Mouse (Mus musculus): ENCODE results near the gene Slc36a4.

- TF ChIP-seq POLR2A (IDR thresholded peaks at IDR 0.05; ENCODE audit: low read depth, low read length): no peak
- TF ChIP-seq CTCF (IDR thresholded peaks at IDR 0.05; ENCODE audit: extremely low read depth, insufficient read length, insufficient replicate concordance, low read depth, low read length): no peak
Measured at GRCm38 (mm10) chr9:15737522-15737921, 28.0 kb downstream of the Slc36a4 start.
